Mouse (Mus musculus) intestine, embryonic 16.5 days (tissue): ENCODE data around the gene Noxo1. TPM values are rescaled to one million over a fixed set of nuclear protein-coding genes. Genes with fewer than 3 reads are reported as not detected.

ENCODE experiments used
- ATAC-seq: fragments of 200-750 bp; cut with Nextera tagmentation; 2 replicates; pipeline ENCODE4 v1.8.0; 2017; ENCODE audit warnings: moderate TSS enrichment, moderate library complexity
- H3K27ac ChIP-seq: fragments of 300-500 bp; sonication (generic); 2 replicates; pipeline ENCODE4 v1.5.1; 2014; ENCODE audit warnings: mild to moderate bottlenecking, low read length
- H3K27me3 ChIP-seq: fragments of 300-500 bp; sonication (generic); replicated peaks from 2 replicates; pipeline ENCODE4 v1.6.1; 2014; ENCODE audit warnings: low read length, control low read depth, mixed read lengths; ENCODE audit not compliant: control insufficient read depth, insufficient read depth
- H3K36me3 ChIP-seq: fragments of 300-500 bp; sonication (generic); 2 replicates; pipeline ENCODE4 v1.6.1; 2014; ENCODE audit warnings: low read length, control low read depth; ENCODE audit not compliant: control insufficient read depth, insufficient read depth
- H3K4me1 ChIP-seq: fragments of 300-500 bp; sonication (generic); 2 replicates; pipeline ENCODE4 v1.6.1; 2014; ENCODE audit warnings: low read length, control low read depth, mixed read lengths; ENCODE audit not compliant: control insufficient read depth, insufficient read depth
- H3K4me2 ChIP-seq: fragments of 300-500 bp; sonication (generic); 2 replicates; pipeline ENCODE4 v1.6.1; 2014; ENCODE audit warnings: low read depth, low read length, control low read depth
- H3K4me3 ChIP-seq: fragments of 300-500 bp; sonication (generic); 2 replicates; pipeline ENCODE4 v1.5.1; 2014; ENCODE audit warnings: mild to moderate bottlenecking, low read length
- H3K9ac ChIP-seq: fragments of 300-500 bp; sonication (generic); 2 replicates; pipeline ENCODE4 v1.6.1; 2014; ENCODE audit warnings: low read depth, low read length
- H3K9me3 ChIP-seq: fragments of 300-500 bp; sonication (generic); 2 replicates; pipeline ENCODE4 v1.6.1; 2016; ENCODE audit warnings: low read length, control low read depth; ENCODE audit not compliant: control insufficient read depth
- WGBS: fragments of 180-500 bp; shearing (Covaris S2); extraction: QIAGEN DNeasy Blood & Tissue Kit; methylation state at CpG from one replicate; pipeline ENCODE4 v1.1.7; 2014; 5-methylcytosine and 5-hydroxymethylcytosine counted together
- polyA plus RNA-seq: library from polyadenylated mRNA; unstranded; fragments of >200 nt; fragmentation: Nextera tagmentation; extraction: Ambion mirVana; gene quantifications from 2 replicates; pipeline ENCODE4 v1.2.1, GENCODE M21; 2015

The Noxo1 gene
- polyA plus RNA-seq, result 17.7 and 19.0 TPM in 2 replicates

- Histone ChIP-seq H3K4me1 (peaks cover 23% of the 10 kb centered on the region), H3K9me3 (no peaks in the 10 kb centered on the region), H3K4me2 (peak within 1 kb of the TSS; percentile 68), H3K4me3 (peak within 1 kb of the TSS; percentile 84), H3K27ac (peak within 1 kb of the TSS; percentile 90), H3K9ac (peak within 1 kb of the TSS; percentile 90), H3K27me3 (no peaks in the 10 kb centered on the region), H3K36me3 (peaks cover 10% of the 10 kb centered on the region)
- ATAC-seq, result peak; percentile 90
- WGBS, result under 1% methylated on average over 73 of the region's 76 CpGs
Measured at GRCm38 (mm10) chr17:24696011-24696697, at the start of gene Noxo1, which contains the start of gene Gfer. Gene Noxo1 (plus strand): TSS chr17:24696234. Gene Gfer (minus strand): TSS chr17:24696156.

- no peak overlapping the region for H3K4me3 ChIP-seq
- no peak overlapping the region for H3K4me2 ChIP-seq
- peak overlapping the region; percentile 33; the same call in 1 of the 2 replicates for H3K9ac ChIP-seq
- ATAC-seq, result no peak
- H3K4me1 ChIP-seq, result peaks cover 45% of the 10 kb centered on the region
- H3K27ac ChIP-seq, result peak overlapping the region; percentile 54
- WGBS, result 85% methylated on average over 4 of the region's 4 CpGs
- H3K9me3 ChIP-seq, result no peaks in the 10 kb centered on the region
- H3K36me3 ChIP-seq, result no peaks in the 10 kb centered on the region
- no peaks in the 10 kb centered on the region for H3K27me3 ChIP-seq
Measured at GRCm38 (mm10) chr17:24646381-24646780, 49.7 kb upstream of the Noxo1 start.

- Histone ChIP-seq H3K27ac (no peak overlapping the region), H3K9me3 (no peaks in the 10 kb centered on the region), H3K36me3 (no peaks in the 10 kb centered on the region), H3K4me1 (peaks cover 45% of the 10 kb centered on the region), H3K9ac (0 out of 2 replicates have a peak overlapping the region, but pooled peaks have one; percentile 42), H3K27me3 (no peaks in the 10 kb centered on the region), H3K4me2 (0 out of 2 replicates have a peak overlapping the region, but pooled peaks have one; percentile 14), H3K4me3 (no peak overlapping the region)
- 86% methylated on average over 11 of the region's 11 CpGs for WGBS
- ATAC-seq, result no peak
Measured at GRCm38 (mm10) chr17:24647493-24647892, 48.5 kb upstream of the Noxo1 start.

DNA sequence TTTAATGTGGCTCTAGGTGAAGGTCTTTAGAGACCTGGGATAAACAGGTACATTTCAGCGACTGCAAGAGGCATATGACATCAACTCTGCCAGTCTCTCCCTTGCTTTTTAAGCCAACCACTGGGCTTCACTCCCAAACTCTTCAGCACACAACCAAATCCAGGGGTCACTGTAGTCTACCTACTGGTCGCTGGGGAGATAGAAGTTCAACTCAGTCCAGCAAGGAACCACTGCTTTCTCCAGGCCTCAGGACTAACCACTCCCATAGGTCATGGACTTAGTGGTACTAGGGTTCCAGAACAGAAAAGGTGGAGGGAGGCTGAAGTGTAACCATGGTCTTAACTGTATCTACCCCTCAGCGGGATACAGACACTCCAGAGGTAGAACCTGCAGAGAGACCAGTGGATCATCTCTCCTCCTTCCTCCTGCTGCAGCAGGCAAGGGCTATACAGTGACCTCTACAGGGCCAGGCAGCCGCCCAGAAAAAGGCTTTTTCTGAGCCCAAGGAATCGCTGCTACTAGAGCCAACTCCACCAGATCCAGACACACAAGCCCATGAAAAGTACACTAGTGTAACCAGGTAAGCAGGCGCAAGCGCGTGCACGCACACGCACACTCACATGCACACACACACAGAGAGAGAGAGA, 47.2 kb upstream of the Noxo1 start:
- peak overlapping the region; percentile 91; the same call in 1 of the 2 replicates for H3K9ac ChIP-seq
- no peak for ATAC-seq
- H3K27ac ChIP-seq, result no peak overlapping the region
- peak overlapping the region; percentile 99 for H3K4me2 ChIP-seq
- no peaks in the 10 kb centered on the region for H3K27me3 ChIP-seq
- 79% methylated on average over 10 of the region's 10 CpGs for WGBS
- H3K9me3 ChIP-seq, result no peaks in the 10 kb centered on the region
- H3K4me3 ChIP-seq, result peak overlapping the region; percentile 89
- peaks cover 45% of the 10 kb centered on the region for H3K4me1 ChIP-seq
- H3K36me3 ChIP-seq, result no peaks in the 10 kb centered on the region

- Histone ChIP-seq H3K4me1 (peaks cover 38% of the 10 kb centered on the region), H3K36me3 (no peaks in the 10 kb centered on the region), H3K4me2 (peak overlapping the region; percentile 99), H3K4me3 (peak overlapping the region; percentile 89), H3K9me3 (no peaks in the 10 kb centered on the region), H3K27ac (peak overlapping the region; percentile 61), H3K27me3 (no peaks in the 10 kb centered on the region), H3K9ac (peak overlapping the region; percentile 91)
- under 1% methylated on average over 35 of the region's 35 CpGs for WGBS
- ATAC-seq, result peak; percentile 33
Measured at GRCm38 (mm10) chr17:24649581-24650069, 46.4 kb upstream of the Noxo1 start.

GRCm38 (mm10) chr17:24650070-24650616, 45.9 kb upstream of the Noxo1 start, which contains the start of gene Slc9a3r2:
Gene Slc9a3r2 (minus strand): TSS chr17:24650327.
- ATAC-seq, result peak; percentile 75
- Histone ChIP-seq H3K9ac (peak within 1 kb of the TSS; percentile 91), H3K27me3 (no peaks in the 10 kb centered on the region), H3K9me3 (no peaks in the 10 kb centered on the region), H3K4me2 (peak within 1 kb of the TSS; percentile 99), H3K4me1 (peaks cover 33% of the 10 kb centered on the region), H3K4me3 (peak within 1 kb of the TSS; percentile 89), H3K27ac (peak within 1 kb of the TSS; percentile 61), H3K36me3 (no peaks in the 10 kb centered on the region)
- WGBS, result 2% methylated on average over 41 of the region's 41 CpGs

- Histone ChIP-seq H3K4me2 (peak overlapping the region; percentile 99; the same call in 1 of the 2 replicates), H3K27ac (no peak overlapping the region), H3K9me3 (no peaks in the 10 kb centered on the region), H3K36me3 (no peaks in the 10 kb centered on the region), H3K9ac (peak overlapping the region; percentile 91; the same call in 1 of the 2 replicates), H3K4me1 (peaks cover 28% of the 10 kb centered on the region), H3K4me3 (no peak overlapping the region), H3K27me3 (no peaks in the 10 kb centered on the region)
- WGBS, result 73% methylated on average over 4 of the region's 4 CpGs
- no peak for ATAC-seq
Measured at GRCm38 (mm10) chr17:24650766-24651165, 45.3 kb upstream of the Noxo1 start.

DNA sequence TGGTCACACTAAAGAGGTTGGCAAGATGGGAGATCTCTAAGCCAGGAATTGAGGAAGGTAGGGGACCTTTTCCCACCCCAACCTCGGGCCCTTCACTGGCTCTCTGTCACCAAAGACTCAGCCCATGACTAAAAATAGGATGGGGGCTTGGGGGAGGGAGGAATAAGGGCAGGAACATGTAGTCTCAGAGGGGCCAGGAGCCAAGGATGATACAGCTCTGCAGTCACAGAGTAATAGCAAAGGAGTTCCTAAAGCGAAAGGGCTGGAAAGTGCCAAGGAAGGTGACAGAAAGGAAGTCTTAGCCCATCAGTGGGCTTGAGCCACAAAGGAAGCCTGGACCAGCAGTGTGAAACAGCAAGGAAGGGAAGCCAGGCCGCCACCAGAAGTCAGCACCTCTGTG, 44.2 kb upstream of the Noxo1 start:
- H3K4me1 ChIP-seq, result peaks cover 24% of the 10 kb centered on the region
- no peaks in the 10 kb centered on the region for H3K9me3 ChIP-seq
- no peak overlapping the region for H3K27ac ChIP-seq
- H3K9ac ChIP-seq, result no peak overlapping the region
- WGBS, result 64% methylated on average over 3 of the region's 3 CpGs
- no peak for ATAC-seq
- no peak overlapping the region for H3K4me3 ChIP-seq
- no peak overlapping the region for H3K4me2 ChIP-seq
- no peaks in the 10 kb centered on the region for H3K36me3 ChIP-seq
- peaks cover 1% of the 10 kb centered on the region; the same call in 1 of the 2 replicates for H3K27me3 ChIP-seq
